Mouse (Mus musculus) CH12.LX (cell line): ENCODE measurements at regions not wholly inside any gene's neighbourhood (a gene's known extent, or its start where the extent isn't known, plus 50 kb on each side); places are given as distances from the start of the nearest gene placed in this dataset.

Source experiments
- DNase-seq: peaks from one replicate; pipeline ENCODE4 v3.0.0-alpha.2; 2013; ENCODE audit errors: extremely low read depth
- H3K27ac ChIP-seq: 2 replicates; pipeline ENCODE4 v1.5.1; 2012; ENCODE audit warnings: low read depth, mild to moderate bottlenecking, control low read depth, moderate library complexity; ENCODE audit not compliant: insufficient read depth
- H3K27me3 ChIP-seq: replicated peaks from 2 replicates; pipeline ENCODE3; 2012; ENCODE audit warnings: inconsistent platforms
- H3K36me3 ChIP-seq, 2 experiments: replicated peaks in 1 of 2; 2 replicates each; pipeline versions ENCODE3 to v1.6.1; 2012; ENCODE audit warnings: inconsistent platforms in 1 of 2, low read length in 1 of 2, mild to moderate bottlenecking in 1 of 2, mixed read lengths in 1 of 2, moderate library complexity in 1 of 2; ENCODE audit not compliant: control insufficient read depth in 1 of 2, insufficient read depth in 1 of 2
- H3K4me1 ChIP-seq, 2 experiments: 2 replicates each; pipeline ENCODE4 v1.6.1; 2012; ENCODE audit warnings: inconsistent platforms in 1 of 2, moderate library complexity in 1 of 2; ENCODE audit not compliant: insufficient read depth in 2 of 2, control insufficient read depth in 1 of 2
- H3K4me2 ChIP-seq: 2 replicates; pipeline ENCODE4 v1.6.1; 2012; ENCODE audit warnings: low read depth, mild to moderate bottlenecking, control low read depth; ENCODE audit not compliant: poor library complexity, insufficient read depth, severe bottlenecking
- H3K4me3 ChIP-seq, 3 experiments: fragments of 150-350 bp in 1 of 3; sonication (generic) in 1 of 3; replicated peaks in 1 of 3; 2 replicates each; pipeline versions ENCODE3 to v1.5.1; 2011 to 2012; ENCODE audit warnings: low read depth in 2 of 3, low read length in 2 of 3, mild to moderate bottlenecking in 2 of 3, moderate library complexity in 2 of 3, control low read depth in 1 of 3, improper control_type of control experiment in 1 of 3, inconsistent platforms in 1 of 3, mixed read lengths in 1 of 3; ENCODE audit not compliant: poor library complexity in 1 of 3
- H3K79me2 ChIP-seq: replicated peaks from 2 replicates; pipeline ENCODE4 v1.6.1; 2012; ENCODE audit warnings: mild to moderate bottlenecking, moderate library complexity; ENCODE audit not compliant: control insufficient read depth, poor library complexity, insufficient read depth, severe bottlenecking; ENCODE audit errors: extremely low read depth
- H3K9ac ChIP-seq: 2 replicates; pipeline ENCODE4 v1.6.1; 2012; ENCODE audit warnings: low read depth, mild to moderate bottlenecking, control low read depth, moderate library complexity; ENCODE audit not compliant: insufficient read depth
- H3K9me3 ChIP-seq: replicated peaks from 2 replicates; pipeline ENCODE3; 2012; ENCODE audit warnings: low read length, inconsistent platforms, mixed read lengths
- CHD2 ChIP-seq: IDR thresholded peaks from 2 replicates; pipeline ENCODE4 v1.6.1; 2011; ENCODE audit warnings: low read length, improper control_type of control experiment
- CTCF ChIP-seq, 2 experiments: IDR thresholded peaks in 1 of 2; conservative IDR thresholded peaks in 1 of 2; 2 replicates each; pipeline ENCODE4 v1.5.1; 2011 to 2012; ENCODE audit warnings: low read depth in 2 of 2, low read length in 2 of 2, improper control_type of control experiment in 1 of 2, inconsistent platforms in 1 of 2, mild to moderate bottlenecking in 1 of 2, moderate library complexity in 1 of 2
- E2F4 ChIP-seq: IDR thresholded peaks from 2 replicates; pipeline ENCODE4 v1.6.1; 2011; ENCODE audit warnings: low read depth, low read length, improper control_type of control experiment; ENCODE audit not compliant: insufficient replicate concordance
- ETS1 ChIP-seq: conservative IDR thresholded peaks from 2 replicates; pipeline ENCODE4 v1.6.1; 2012; ENCODE audit warnings: low read depth, mild to moderate bottlenecking, inconsistent platforms, low read length, improper control_type of control experiment, moderate library complexity
- HCFC1 ChIP-seq: IDR thresholded peaks from 2 replicates; pipeline ENCODE4 v1.6.1; 2012; ENCODE audit warnings: low read depth, mild to moderate bottlenecking, inconsistent platforms, low read length, improper control_type of control experiment
- IRF4 ChIP-seq: IDR thresholded peaks from 2 replicates; pipeline ENCODE4 v1.6.1; 2014; ENCODE audit warnings: low read depth, mild to moderate bottlenecking, inconsistent platforms, low read length, improper control_type of control experiment
- JUND ChIP-seq: conservative IDR thresholded peaks from 2 replicates; pipeline ENCODE4 v1.6.1; 2011; ENCODE audit warnings: low read depth, low read length, improper control_type of control experiment
- KAT2A ChIP-seq: IDR thresholded peaks from 2 replicates; pipeline ENCODE4 v1.6.1; 2012; ENCODE audit warnings: low read length, improper control_type of control experiment, inconsistent platforms; ENCODE audit not compliant: insufficient replicate concordance
- MAX ChIP-seq: IDR thresholded peaks from 2 replicates; pipeline ENCODE4 v1.6.1; 2011; ENCODE audit warnings: low read length, improper control_type of control experiment
- MAZ ChIP-seq: IDR thresholded peaks from 2 replicates; pipeline ENCODE4 v1.6.1; 2012; ENCODE audit warnings: low read depth, mild to moderate bottlenecking, inconsistent platforms, low read length, improper control_type of control experiment, moderate library complexity
- MEF2A ChIP-seq: IDR thresholded peaks from 2 replicates; pipeline ENCODE4 v1.6.1; 2014; ENCODE audit warnings: low read depth, mild to moderate bottlenecking, inconsistent platforms, low read length, improper control_type of control experiment, borderline replicate concordance
- MYC ChIP-seq: IDR thresholded peaks from 2 replicates; pipeline ENCODE4 v1.6.1; 2011; ENCODE audit warnings: low read depth, mild to moderate bottlenecking, improper control_type of control experiment, low read length
- NELFE ChIP-seq: IDR thresholded peaks from 2 replicates; pipeline ENCODE4 v1.6.1; 2011; ENCODE audit warnings: low read depth, low read length, improper control_type of control experiment
- POLR2A ChIP-seq: IDR thresholded peaks from 2 replicates; pipeline ENCODE4 v1.6.1; 2011; ENCODE audit warnings: low read depth, mild to moderate bottlenecking, improper control_type of control experiment, low read length
- RAD21 ChIP-seq: IDR thresholded peaks from 2 replicates; pipeline ENCODE4 v1.6.1; 2011; ENCODE audit warnings: low read depth, mild to moderate bottlenecking, low read length, improper control_type of control experiment, moderate library complexity
- RCOR1 ChIP-seq: conservative IDR thresholded peaks from 2 replicates; pipeline ENCODE4 v1.6.1; 2012; ENCODE audit warnings: low read depth, mild to moderate bottlenecking, inconsistent platforms, low read length, improper control_type of control experiment
- SIN3A ChIP-seq: IDR thresholded peaks from 2 replicates; pipeline ENCODE4 v1.6.1; 2012; ENCODE audit warnings: low read length, improper control_type of control experiment, inconsistent platforms
- SMC3 ChIP-seq: IDR thresholded peaks from 2 replicates; pipeline ENCODE4 v1.6.1; 2011; ENCODE audit warnings: low read depth, low read length, improper control_type of control experiment
- USF1 ChIP-seq: IDR thresholded peaks from 2 replicates; pipeline ENCODE4 v1.6.1; 2014; ENCODE audit warnings: low read depth, mild to moderate bottlenecking, inconsistent platforms, low read length, improper control_type of control experiment
- ZC3H11A ChIP-seq: IDR thresholded peaks from 2 replicates; pipeline ENCODE4 v1.6.1; 2012; ENCODE audit warnings: low read depth, mild to moderate bottlenecking, inconsistent platforms, low read length, improper control_type of control experiment
- ZNF384 ChIP-seq: IDR thresholded peaks from 2 replicates; pipeline ENCODE4 v1.6.1; 2012; ENCODE audit warnings: low read depth, low read length, improper control_type of control experiment, inconsistent platforms
- dilution Hi-C: fragments of 300-500 bp; cut with MboI; formaldehyde crosslinking; loops from 2 replicates; pipeline ENCODE4 v1.14.3; 2020; ENCODE audit warnings: low sequenced_read_pairs; ENCODE audit not compliant: extremely low pct_unique_long_range_greater_than_20kb, extremely low pct_ligation_motif_present
- in situ Hi-C: fragments of 300-500 bp; cut with MboI; formaldehyde crosslinking; loops from 3 replicates; pipeline ENCODE4 v1.14.3; 2019; ENCODE audit warnings: low sequenced_read_pairs, low pct_ligation_motif_present, low pct_unique_long_range_greater_than_20kb, mixed read lengths

GRCm38 (mm10) chr8:83824925-83825680 is 74.8 kb upstream of the Adgrl1 start:
- H3K4me3 ChIP-seq = no peak overlapping the region
- no peak for DNase-seq
- dilution Hi-C loops = no loop called here

GRCm38 (mm10) chr8:83819086-83819485 is 78.0 kb upstream of the Adgre5 start:
- H3K79me2 ChIP-seq = no peaks in the 10 kb centered on the region
- no peak overlapping the region for H3K4me3 ChIP-seq
- no peak for DNase-seq
- no peak overlapping the region for H3K27ac ChIP-seq
- H3K4me1 ChIP-seq = no peaks in the 10 kb centered on the region
- peaks cover 2% of the 10 kb centered on the region for H3K27me3 ChIP-seq
- no peaks in the 10 kb centered on the region for H3K36me3 ChIP-seq
- H3K4me2 ChIP-seq = no peak overlapping the region
- dilution Hi-C loops = no loop called here
- TF ChIP-seq RAD21 (no peak), MAZ (no peak), RCOR1 (no peak), CTCF (conservative IDR thresholded peaks at IDR 0.05 in 1 of 2, IDR thresholded peaks at IDR 0.05 in 1 of 2; ENCODE audit: low read depth in 2 of 2, low read length in 2 of 2) (no peak), ZNF384 (no peak), USF1 (no peak), NELFE (no peak), IRF4 (no peak), CHD2 (no peak), MEF2A (no peak), MYC (no peak), MAX (no peak), SMC3 (no peak), E2F4 (no peak), ETS1 (no peak), HCFC1 (no peak), SIN3A (no peak), ZC3H11A (no peak), JUND (no peak)
- peaks cover 3% of the 10 kb centered on the region for H3K9me3 ChIP-seq
- no peak overlapping the region for H3K9ac ChIP-seq
- in situ Hi-C loops = no loop called here

More at GRCm38 (mm10) chr8:83824925-83825680, 74.8 kb upstream of the Adgrl1 start:
- Histone ChIP-seq H3K4me1 (peaks cover 0 to 3% of the 10 kb centered on the region in 2 experiments; a peak in 3 of 4 replicates), H3K4me2 (no peak overlapping the region), H3K9me3 (peaks cover 3% of the 10 kb centered on the region), H3K9ac (no peak overlapping the region), H3K27me3 (peaks cover 5% of the 10 kb centered on the region), H3K79me2 (no peaks in the 10 kb centered on the region), H3K27ac (no peak overlapping the region), H3K36me3 (no peaks in the 10 kb centered on the region)
- TF ChIP-seq MYC = no peak
- TF ChIP-seq KAT2A = no peak
- no peak for TF ChIP-seq ZC3H11A
- TF ChIP-seq POLR2A = no peak
- TF ChIP-seq MAX = no peak
- no peak for TF ChIP-seq E2F4
- in situ Hi-C loops = no loop called here
